Mouse (Mus musculus): ENCODE measurements around the gene Fsd1. TPM values are rescaled to one million over a fixed set of nuclear protein-coding genes. Genes with fewer than 3 reads are reported as not detected.

Gene Fsd1
- polyA plus RNA-seq, 1 experiment from 2014 or later = 3.5 TPM

DNA sequence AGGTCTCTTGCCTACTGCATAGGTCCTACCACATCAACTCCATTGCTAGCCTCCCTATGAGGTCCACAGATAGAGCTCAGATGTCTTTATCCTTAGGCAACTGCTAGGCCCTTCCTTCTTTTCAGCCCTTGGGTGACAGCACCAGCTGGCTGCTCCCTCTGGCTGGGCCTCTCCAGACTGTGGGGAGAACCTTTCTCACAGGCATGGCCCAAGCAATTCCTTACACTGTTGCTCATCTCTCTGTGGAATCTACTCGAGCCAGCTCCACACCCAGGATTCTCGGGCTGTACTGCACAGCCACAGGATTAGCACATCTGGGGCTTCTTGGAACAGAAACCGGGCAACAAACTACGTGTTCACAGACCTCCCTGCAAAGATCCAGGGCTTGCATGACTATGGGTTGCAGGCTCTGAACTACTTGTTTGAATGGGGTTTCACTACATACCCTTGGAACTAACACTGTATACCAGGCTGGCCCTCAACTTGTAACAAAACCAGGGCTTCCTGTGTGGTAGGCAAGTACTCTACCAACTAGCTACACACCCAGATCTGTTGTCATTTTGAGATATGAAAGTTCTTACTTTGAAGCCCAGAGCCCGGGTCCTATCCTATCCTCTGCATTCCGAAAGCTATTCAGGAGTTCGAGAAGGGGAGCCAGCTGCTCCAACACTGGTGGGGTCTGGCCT, 47.9 kb downstream of the Fsd1 start:
- WGBS = 78% methylated on average over 7 of the region's 7 CpGs
- peak overlapping the region; percentile 30; the same call in 1 of the 2 replicates for H3K9ac ChIP-seq (ENCODE audit: low read length)
- H3K36me3 ChIP-seq (ENCODE audit: control insufficient read depth, insufficient read depth) = no peaks in the 10 kb centered on the region; the same call in 1 of the 2 replicates
- peaks cover 35% of the 10 kb centered on the region for H3K4me1 ChIP-seq (ENCODE audit: control insufficient read depth, insufficient read depth, low read length)
- H3K27me3 ChIP-seq (ENCODE audit: control insufficient read depth, insufficient read depth, low read length) = no peaks in the 10 kb centered on the region
- no peaks in the 10 kb centered on the region for H3K9me3 ChIP-seq (replicated peaks; ENCODE audit: control insufficient read depth, low read length)
- ATAC-seq (replicated peaks; ENCODE audit: extremely low read depth, insufficient read depth, low FRiP score) = no peak
- H3K4me2 ChIP-seq (ENCODE audit: low read depth, low read length) = no peak overlapping the region
- no peak overlapping the region for H3K4me3 ChIP-seq (ENCODE audit: low read length)
- no peak overlapping the region for H3K27ac ChIP-seq (ENCODE audit: low read length)

- 84% methylated on average over 6 of the region's 6 CpGs for WGBS
- Histone ChIP-seq H3K27ac (ENCODE audit: low read length) (no peak overlapping the region), H3K27me3 (ENCODE audit: control insufficient read depth, insufficient read depth, low read length) (no peaks in the 10 kb centered on the region), H3K9me3 (replicated peaks; ENCODE audit: control insufficient read depth, low read length) (no peaks in the 10 kb centered on the region), H3K36me3 (ENCODE audit: control insufficient read depth, insufficient read depth) (no peaks in the 10 kb centered on the region; the same call in 1 of the 2 replicates), H3K4me1 (ENCODE audit: control insufficient read depth, insufficient read depth, low read length) (peaks cover 35% of the 10 kb centered on the region), H3K4me3 (ENCODE audit: low read length) (no peak overlapping the region; the same call in 1 of the 2 replicates), H3K9ac (ENCODE audit: low read length) (peak overlapping the region; percentile 38; the same call in 1 of the 2 replicates), H3K4me2 (ENCODE audit: low read depth, low read length) (peak overlapping the region; percentile 79)
- ATAC-seq (replicated peaks; ENCODE audit: extremely low read depth, insufficient read depth, low FRiP score) = no peak
These were observed 48.4 kb downstream of the Fsd1 start for GRCm38 (mm10) chr17:56034726-56035100.

DNA sequence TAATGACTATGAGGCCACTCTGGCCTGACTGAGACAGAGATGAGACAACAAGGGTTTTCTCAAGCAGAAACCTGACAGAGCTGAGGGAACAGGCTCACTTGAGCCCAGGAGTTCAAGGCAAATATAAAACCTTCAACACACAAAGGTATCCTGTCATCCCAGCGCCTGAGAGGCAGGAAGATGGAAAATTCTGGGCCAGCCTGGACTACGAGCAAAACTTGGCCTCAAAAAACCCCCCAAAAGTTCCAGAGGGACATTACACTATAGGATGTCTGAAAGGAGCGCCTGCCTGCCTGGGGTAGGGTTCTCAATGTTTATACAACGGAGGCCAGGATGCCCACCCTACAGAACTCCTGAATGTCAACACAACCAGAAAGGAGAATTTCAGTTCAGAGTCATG, 48.9 kb downstream of the Fsd1 start:
- WGBS = 69% methylated on average over 4 of the region's 4 CpGs
- H3K4me2 ChIP-seq (ENCODE audit: low read depth, low read length) = peak overlapping the region; percentile 79

DNA sequence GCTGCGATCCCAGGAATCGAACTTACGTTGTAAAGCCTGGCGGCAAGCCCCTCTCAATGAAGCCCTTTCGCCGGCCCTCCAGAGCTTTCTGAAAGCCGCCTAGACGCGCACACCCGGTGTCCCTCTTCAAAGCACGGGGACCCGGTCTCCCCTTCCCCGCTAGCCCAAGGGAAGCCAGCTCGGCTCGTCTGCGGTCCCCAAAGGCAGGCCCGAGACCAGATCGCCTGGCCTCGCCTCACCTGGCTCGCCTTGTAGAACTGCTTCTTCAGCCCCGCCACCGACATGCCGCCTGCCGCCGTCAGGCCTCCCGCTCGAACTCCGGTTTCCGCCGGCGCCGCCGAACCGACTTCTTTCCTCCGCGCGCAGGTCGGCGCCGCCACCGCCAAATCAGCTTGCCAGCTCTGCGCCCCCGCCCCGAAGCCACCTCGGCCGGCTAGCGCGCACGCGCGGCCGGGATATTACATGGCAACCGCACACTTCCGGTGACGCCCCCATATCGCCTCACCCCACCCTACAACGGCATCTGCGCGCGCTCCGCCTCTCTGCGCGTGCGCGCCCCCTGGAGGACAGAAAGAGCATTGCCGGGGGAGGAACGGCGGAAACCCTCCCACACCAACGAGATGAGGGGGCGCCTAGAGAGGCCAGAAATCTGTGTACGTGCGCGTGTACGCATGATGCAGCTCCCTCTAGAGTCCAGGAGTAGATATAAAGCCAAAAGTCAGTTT, 50.0 kb downstream of the Fsd1 start, which contains the start of gene Sh3gl1:
Gene Sh3gl1 (minus strand): TSS at position 460 of the 725 bp plus-strand sequence.
- H3K27ac ChIP-seq (ENCODE audit: low read length) = peak within 1 kb of the TSS; percentile 94
- peak within 1 kb of the TSS; percentile 79 for H3K4me2 ChIP-seq (ENCODE audit: low read depth, low read length)
- ATAC-seq (replicated peaks; ENCODE audit: extremely low read depth, insufficient read depth, low FRiP score) = peak; percentile 91
- peaks cover 33% of the 10 kb centered on the region for H3K4me1 ChIP-seq (ENCODE audit: control insufficient read depth, insufficient read depth, low read length)
- H3K9ac ChIP-seq (ENCODE audit: low read length) = peak within 1 kb of the TSS; percentile 99
- WGBS = under 1% methylated on average over 74 of the region's 74 CpGs
- no peaks in the 10 kb centered on the region for H3K9me3 ChIP-seq (replicated peaks; ENCODE audit: control insufficient read depth, low read length)
- no peaks in the 10 kb centered on the region for H3K27me3 ChIP-seq (ENCODE audit: control insufficient read depth, insufficient read depth, low read length)
- H3K36me3 ChIP-seq (ENCODE audit: control insufficient read depth, insufficient read depth) = no peaks in the 10 kb centered on the region; the same call in 1 of the 2 replicates
- peak within 1 kb of the TSS; percentile 96 for H3K4me3 ChIP-seq (ENCODE audit: low read length)

More for the DNA sequence above, 48.9 kb downstream of the Fsd1 start:
- no peak for ATAC-seq (replicated peaks; ENCODE audit: extremely low read depth, insufficient read depth, low FRiP score)
- Histone ChIP-seq H3K9ac (ENCODE audit: low read length) (peak overlapping the region; percentile 99), H3K9me3 (replicated peaks; ENCODE audit: control insufficient read depth, low read length) (no peaks in the 10 kb centered on the region), H3K27ac (ENCODE audit: low read length) (no peak overlapping the region), H3K36me3 (ENCODE audit: control insufficient read depth, insufficient read depth) (no peaks in the 10 kb centered on the region; the same call in 1 of the 2 replicates), H3K4me3 (ENCODE audit: low read length) (peak overlapping the region; percentile 96), H3K4me1 (ENCODE audit: control insufficient read depth, insufficient read depth, low read length) (peaks cover 35% of the 10 kb centered on the region), H3K27me3 (ENCODE audit: control insufficient read depth, insufficient read depth, low read length) (no peaks in the 10 kb centered on the region)

GRCm38 (mm10) chr17:56036901-56037287, 50.6 kb downstream of the Fsd1 start:
- ATAC-seq (replicated peaks; ENCODE audit: extremely low read depth, insufficient read depth, low FRiP score) = no peak
- Histone ChIP-seq H3K27ac (ENCODE audit: low read length) (0 out of 2 replicates have a peak overlapping the region, but pooled peaks have one; percentile 17), H3K9ac (ENCODE audit: low read length) (peak overlapping the region; percentile 64)

DNA sequence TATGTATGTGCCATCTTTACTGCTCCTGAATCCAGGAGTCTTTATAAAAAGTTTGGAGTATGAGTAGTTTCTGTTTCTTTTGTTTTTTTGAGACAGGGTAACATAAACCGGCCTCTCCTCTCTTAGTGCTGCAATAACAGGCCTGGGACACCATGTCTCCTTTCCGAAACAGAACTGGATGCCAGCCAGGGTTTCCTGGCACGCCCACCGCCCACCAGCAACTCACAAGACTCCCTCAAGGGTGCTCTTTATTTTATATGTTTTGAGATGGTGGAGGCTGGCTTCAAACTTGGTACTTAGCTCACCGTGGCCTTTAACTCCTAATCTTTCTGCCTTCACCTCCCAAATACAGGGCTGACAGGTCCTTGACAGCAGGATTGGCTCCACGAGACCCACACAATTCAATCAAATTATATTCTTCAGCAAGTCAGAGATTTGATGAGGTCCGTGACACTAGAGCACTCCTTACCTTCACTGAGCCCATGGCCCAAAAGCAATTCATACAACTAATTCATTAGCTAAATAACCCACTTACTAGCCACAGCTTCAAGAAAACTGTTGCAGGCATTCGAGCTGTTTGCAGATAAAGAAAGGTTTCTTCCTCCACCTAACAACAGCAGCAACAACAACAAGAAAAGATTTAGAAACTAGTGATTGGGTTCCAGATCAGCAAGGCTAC, 52.4 kb downstream of the Fsd1 start:
- ATAC-seq (replicated peaks; ENCODE audit: extremely low read depth, insufficient read depth, low FRiP score) = no peak
- 0 out of 2 replicates have a peak overlapping the region, but pooled peaks have one; percentile 7 for H3K9ac ChIP-seq (ENCODE audit: low read length)
- no peak overlapping the region for H3K4me2 ChIP-seq (ENCODE audit: low read depth, low read length)
- H3K4me3 ChIP-seq (ENCODE audit: low read length) = no peak overlapping the region
- no peaks in the 10 kb centered on the region for H3K9me3 ChIP-seq (replicated peaks; ENCODE audit: control insufficient read depth, low read length)
- H3K4me1 ChIP-seq (ENCODE audit: control insufficient read depth, insufficient read depth, low read length) = peaks cover 28% of the 10 kb centered on the region
- 78% methylated on average over 8 of the region's 8 CpGs for WGBS
- no peaks in the 10 kb centered on the region for H3K36me3 ChIP-seq (ENCODE audit: control insufficient read depth, insufficient read depth)
- no peak overlapping the region for H3K27ac ChIP-seq (ENCODE audit: low read length)
- H3K27me3 ChIP-seq (ENCODE audit: control insufficient read depth, insufficient read depth, low read length) = no peaks in the 10 kb centered on the region

More at GRCm38 (mm10) chr17:56036901-56037287, 50.6 kb downstream of the Fsd1 start:
- no peaks in the 10 kb centered on the region; the same call in 1 of the 2 replicates for H3K36me3 ChIP-seq (ENCODE audit: control insufficient read depth, insufficient read depth)
- 35% methylated on average over 13 of the region's 13 CpGs for WGBS
- H3K4me1 ChIP-seq (ENCODE audit: control insufficient read depth, insufficient read depth, low read length) = peaks cover 37% of the 10 kb centered on the region
- peak overlapping the region; percentile 62 for H3K4me2 ChIP-seq (ENCODE audit: low read depth, low read length)
- peak overlapping the region; percentile 42 for H3K4me3 ChIP-seq (ENCODE audit: low read length)
- no peaks in the 10 kb centered on the region for H3K27me3 ChIP-seq (ENCODE audit: control insufficient read depth, insufficient read depth, low read length)
- H3K9me3 ChIP-seq (replicated peaks; ENCODE audit: control insufficient read depth, low read length) = no peaks in the 10 kb centered on the region

GRCm38 (mm10) chr17:56039345-56039744, 53.0 kb downstream of the Fsd1 start:
- Histone ChIP-seq H3K27me3 (ENCODE audit: control insufficient read depth, insufficient read depth, low read length) (no peaks in the 10 kb centered on the region), H3K4me1 (ENCODE audit: control insufficient read depth, insufficient read depth, low read length) (peaks cover 25% of the 10 kb centered on the region), H3K4me2 (ENCODE audit: low read depth, low read length) (peak overlapping the region; percentile 95), H3K9ac (ENCODE audit: low read length) (no peak overlapping the region), H3K9me3 (replicated peaks; ENCODE audit: control insufficient read depth, low read length) (no peaks in the 10 kb centered on the region), H3K27ac (ENCODE audit: low read length) (no peak overlapping the region), H3K4me3 (ENCODE audit: low read length) (peak overlapping the region; percentile 77), H3K36me3 (ENCODE audit: control insufficient read depth, insufficient read depth) (no peaks in the 10 kb centered on the region)
- WGBS = 69% methylated on average over 4 of the region's 4 CpGs
- ATAC-seq (replicated peaks; ENCODE audit: extremely low read depth, insufficient read depth, low FRiP score) = no peak

- Histone ChIP-seq H3K9me3 (replicated peaks; ENCODE audit: control insufficient read depth, low read length) (no peaks in the 10 kb centered on the region), H3K36me3 (ENCODE audit: control insufficient read depth, insufficient read depth) (no peaks in the 10 kb centered on the region), H3K9ac (ENCODE audit: low read length) (peak within 1 kb of the TSS; percentile 84), H3K27me3 (ENCODE audit: control insufficient read depth, insufficient read depth, low read length) (no peaks in the 10 kb centered on the region), H3K4me3 (ENCODE audit: low read length) (peak within 1 kb of the TSS; percentile 77), H3K4me1 (ENCODE audit: control insufficient read depth, insufficient read depth, low read length) (peaks cover 17% of the 10 kb centered on the region), H3K4me2 (ENCODE audit: low read depth, low read length) (peak within 1 kb of the TSS; percentile 95), H3K27ac (ENCODE audit: low read length) (peak within 1 kb of the TSS; percentile 73)
- ATAC-seq (replicated peaks; ENCODE audit: extremely low read depth, insufficient read depth, low FRiP score) = peak; percentile 80
- under 1% methylated on average over 63 of the region's 68 CpGs for WGBS
These were observed 53.9 kb downstream of the Fsd1 start, which contains the start of gene Chaf1a for GRCm38 (mm10) chr17:56040030-56040856. Chaf1a (plus strand) TSS chr17:56040439.
